Mouse (Mus musculus): Measurements from ENCODE around the gene Rtkn. TPM values are rescaled to one million over a fixed set of nuclear protein-coding genes. Genes with fewer than 3 reads are reported as not detected.

Gene Rtkn
- 23.6 and 26.4 TPM in 2 replicates for polyA plus RNA-seq (2015; fragmentation: Nextera tagmentation; extraction: Ambion mirVana)

- Histone ChIP-seq H3K9ac (peak within 1 kb of the TSS; percentile 76), H3K4me1 (replicated peaks) (peaks cover 37% of the 10 kb centered on the region), H3K4me3 (replicated peaks) (peak within 1 kb of the TSS; percentile 52), H3K9me3 (no peaks in the 10 kb centered on the region), H3K36me3 (no peaks in the 10 kb centered on the region), H3K4me2 (replicated peaks) (peak within 1 kb of the TSS; percentile 75), H3K27me3 (replicated peaks) (no peaks in the 10 kb centered on the region), H3K27ac (peak within 1 kb of the TSS; percentile 99)
- WGBS: 59% methylated on average over 7 of the region's 7 CpGs
- ATAC-seq: no peak
Observed at GRCm38 (mm10) chr6:83134951-83135513, at the start of gene Rtkn. TSS of gene Rtkn (plus strand) at chr6:83135463.

DNA sequence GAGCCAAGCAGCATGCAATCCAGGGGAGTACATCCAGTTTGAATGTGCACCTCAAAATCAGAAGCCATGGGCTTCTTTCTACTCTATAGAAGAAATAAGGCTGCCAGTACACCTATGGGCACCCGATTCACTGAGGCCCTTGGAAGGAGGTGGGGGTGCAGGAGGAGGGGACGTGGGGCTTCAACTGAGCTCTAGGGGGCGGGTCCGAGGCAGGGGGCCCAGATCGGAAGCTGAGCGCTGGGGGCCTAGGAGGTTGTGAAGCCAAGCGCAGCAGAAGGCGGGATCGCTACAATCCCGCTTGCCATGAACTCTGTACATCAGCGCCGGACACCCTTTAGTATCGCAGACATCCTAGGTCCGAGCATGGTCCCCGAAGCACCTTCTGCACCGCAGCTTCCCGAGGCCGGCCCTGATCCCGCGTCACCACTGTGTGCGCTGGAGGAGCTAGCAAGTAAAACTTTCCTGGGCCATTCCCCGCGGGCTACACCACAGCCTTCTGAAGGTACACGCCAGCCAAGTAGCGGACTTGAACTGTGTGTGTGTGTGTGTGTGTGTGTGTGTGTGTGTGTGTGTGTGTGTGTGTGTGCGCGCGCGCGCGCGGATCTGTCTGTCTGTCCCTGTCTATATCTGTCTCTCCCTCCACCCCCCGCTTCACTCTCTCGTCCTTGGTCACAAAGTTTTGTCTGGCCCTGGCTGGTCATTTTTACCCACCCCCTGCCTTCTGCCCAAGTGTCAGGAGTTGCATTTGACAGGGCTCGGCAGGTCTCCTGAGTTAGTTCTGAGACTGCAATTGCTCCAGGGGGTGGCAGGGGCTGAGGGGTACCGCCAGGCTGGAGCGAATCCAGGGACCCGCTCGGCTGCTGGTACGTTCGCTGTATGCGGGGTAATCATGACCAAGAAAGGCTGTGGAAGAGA, 48.9 kb upstream of the Rtkn start, which contains the start of gene Lbx2:
Lbx2 (plus strand) TSS at position 247 of the 915 bp plus-strand sequence.
- Histone ChIP-seq H3K36me3 (no peaks in the 10 kb centered on the region), H3K4me3 (replicated peaks) (peak within 1 kb of the TSS; percentile 22), H3K4me2 (replicated peaks) (peak within 1 kb of the TSS; percentile 56), H3K4me1 (replicated peaks) (peaks cover 14% of the 10 kb centered on the region), H3K27me3 (replicated peaks) (peaks cover 69% of the 10 kb centered on the region), H3K9me3 (no peaks in the 10 kb centered on the region), H3K27ac (no peak within 1 kb of the TSS), H3K9ac (no peak within 1 kb of the TSS)
- WGBS: 5% methylated on average over 41 of the region's 42 CpGs
- no peak for ATAC-seq

DNA sequence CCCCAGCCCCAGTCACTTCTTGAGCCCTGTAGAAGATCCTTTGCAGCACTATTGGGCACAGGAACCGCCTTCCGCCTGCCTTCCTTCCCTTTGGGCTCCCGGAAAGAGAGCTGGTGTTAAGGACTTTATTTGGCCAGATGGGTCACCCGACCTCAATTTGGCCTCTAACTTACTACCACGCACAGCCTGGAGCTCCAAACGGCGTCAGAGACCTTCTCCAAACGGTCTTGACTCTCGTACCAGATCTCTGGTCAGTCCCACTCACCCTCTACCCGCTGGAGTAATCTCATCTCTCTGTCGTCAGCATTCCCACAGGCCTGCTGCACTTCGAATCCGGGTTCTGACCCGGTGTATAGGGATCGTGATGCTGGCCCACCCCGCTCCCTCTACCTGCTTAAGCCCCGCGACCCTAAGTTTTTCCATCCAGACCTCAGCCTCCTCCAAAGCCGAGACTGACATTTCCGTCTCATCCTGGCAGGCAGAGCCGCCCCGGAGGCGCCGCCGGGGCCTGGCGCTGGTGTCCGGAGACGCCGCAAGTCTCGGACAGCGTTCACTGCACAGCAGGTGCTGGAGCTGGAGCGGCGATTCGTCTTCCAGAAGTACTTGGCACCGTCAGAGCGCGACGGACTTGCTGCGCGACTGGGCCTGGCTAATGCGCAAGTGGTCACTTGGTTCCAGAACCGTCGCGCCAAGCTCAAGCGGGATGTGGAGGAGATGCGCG, 47.9 kb upstream of the Rtkn start:
- H3K4me1 ChIP-seq (replicated peaks): peaks cover 14% of the 10 kb centered on the region
- no peaks in the 10 kb centered on the region for H3K36me3 ChIP-seq
- peaks cover 69% of the 10 kb centered on the region for H3K27me3 ChIP-seq (replicated peaks)
- 4% methylated on average over 47 of the region's 47 CpGs for WGBS
- H3K4me3 ChIP-seq (replicated peaks): peak overlapping the region; percentile 22
- no peak overlapping the region for H3K9ac ChIP-seq
- no peak; the same call in 1 of the 2 replicates for ATAC-seq
- no peaks in the 10 kb centered on the region for H3K9me3 ChIP-seq
- peak overlapping the region; percentile 56 for H3K4me2 ChIP-seq (replicated peaks)
- no peak overlapping the region for H3K27ac ChIP-seq

DNA sequence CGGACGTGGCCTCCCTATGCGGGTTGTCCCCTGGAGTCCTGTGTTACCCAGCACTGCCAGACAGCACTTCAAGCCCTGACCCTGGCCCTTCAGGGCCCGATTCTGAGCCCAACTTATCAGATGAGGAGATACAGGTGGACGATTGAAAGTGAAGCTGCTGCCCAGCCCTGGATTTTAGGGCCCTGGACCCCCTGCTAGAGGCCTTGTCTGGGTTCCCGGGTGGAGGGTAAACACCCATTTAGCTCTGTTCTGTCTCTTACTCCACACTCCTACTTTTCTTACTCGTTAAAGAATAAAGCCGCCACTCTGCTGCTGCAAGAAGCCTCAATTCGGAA, 47.4 kb upstream of the Rtkn start:
- H3K9me3 ChIP-seq: no peaks in the 10 kb centered on the region
- WGBS: 17% methylated on average over 9 of the region's 9 CpGs
- H3K4me1 ChIP-seq (replicated peaks): peaks cover 14% of the 10 kb centered on the region
- H3K4me2 ChIP-seq (replicated peaks): peak overlapping the region; percentile 56
- no peak overlapping the region for H3K9ac ChIP-seq
- peaks cover 66% of the 10 kb centered on the region for H3K27me3 ChIP-seq (replicated peaks)
- H3K36me3 ChIP-seq: no peaks in the 10 kb centered on the region
- peak overlapping the region; percentile 22 for H3K4me3 ChIP-seq (replicated peaks)
- ATAC-seq: no peak; the same call in 1 of the 2 replicates
- no peak overlapping the region for H3K27ac ChIP-seq

DNA sequence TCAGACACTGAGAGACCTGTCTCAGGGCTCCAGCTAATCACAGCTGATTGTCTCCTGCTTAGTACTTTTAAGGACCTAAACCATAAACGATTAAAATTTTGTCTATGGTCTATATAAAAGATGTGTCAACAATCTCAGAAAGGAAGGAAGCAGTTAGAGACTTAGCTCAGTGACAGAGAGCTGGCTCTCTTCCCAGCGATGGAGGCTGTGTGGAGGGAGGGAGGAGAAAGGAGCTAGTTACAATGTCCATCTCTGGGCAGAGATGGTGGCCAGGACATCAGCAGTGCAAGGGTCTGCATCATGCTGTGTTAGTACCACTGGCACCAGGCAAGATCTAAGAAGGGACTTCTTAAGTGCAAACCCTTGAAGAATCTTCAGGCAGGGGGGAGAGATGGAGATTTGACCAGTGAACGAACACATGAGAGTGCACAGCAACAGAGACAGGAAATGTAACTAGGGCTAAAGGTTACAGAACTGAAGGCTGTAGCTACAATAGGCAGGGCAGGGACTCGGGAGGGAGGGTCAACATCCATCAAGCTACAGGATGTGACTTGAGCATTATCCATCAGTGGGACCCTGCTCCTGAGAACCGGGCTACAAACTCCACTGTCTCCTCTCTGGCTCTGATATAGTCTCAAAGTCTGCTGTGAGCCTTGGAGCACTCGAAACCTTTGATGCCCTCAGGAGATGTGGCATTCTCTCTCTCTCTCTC, 42.7 kb upstream of the Rtkn start:
- Histone ChIP-seq H3K4me2 (replicated peaks) (no peak overlapping the region), H3K9me3 (no peaks in the 10 kb centered on the region), H3K27me3 (replicated peaks) (peaks cover 24% of the 10 kb centered on the region), H3K36me3 (no peaks in the 10 kb centered on the region), H3K27ac (peak overlapping the region; percentile 44; the same call in 1 of the 2 replicates), H3K9ac (no peak overlapping the region), H3K4me3 (replicated peaks) (no peak overlapping the region), H3K4me1 (replicated peaks) (peaks cover 3% of the 10 kb centered on the region)
- no peak for ATAC-seq
- WGBS: 28% methylated on average over 6 of the region's 6 CpGs

- H3K4me2 ChIP-seq (replicated peaks): no peak overlapping the region
- no peak for ATAC-seq
- H3K9me3 ChIP-seq: no peaks in the 10 kb centered on the region
- H3K4me3 ChIP-seq (replicated peaks): no peak overlapping the region
- WGBS: 50% methylated on average over 6 of the region's 6 CpGs
- H3K4me1 ChIP-seq (replicated peaks): no peaks in the 10 kb centered on the region
- H3K36me3 ChIP-seq: no peaks in the 10 kb centered on the region
- no peak overlapping the region for H3K27ac ChIP-seq
- no peak overlapping the region for H3K9ac ChIP-seq
- H3K27me3 ChIP-seq (replicated peaks): 0 out of 2 replicates have a peak, but pooled peaks cover 2% of the 10 kb centered on the region
Observed at GRCm38 (mm10) chr6:83095968-83096367, 39.3 kb upstream of the Rtkn start.

DNA sequence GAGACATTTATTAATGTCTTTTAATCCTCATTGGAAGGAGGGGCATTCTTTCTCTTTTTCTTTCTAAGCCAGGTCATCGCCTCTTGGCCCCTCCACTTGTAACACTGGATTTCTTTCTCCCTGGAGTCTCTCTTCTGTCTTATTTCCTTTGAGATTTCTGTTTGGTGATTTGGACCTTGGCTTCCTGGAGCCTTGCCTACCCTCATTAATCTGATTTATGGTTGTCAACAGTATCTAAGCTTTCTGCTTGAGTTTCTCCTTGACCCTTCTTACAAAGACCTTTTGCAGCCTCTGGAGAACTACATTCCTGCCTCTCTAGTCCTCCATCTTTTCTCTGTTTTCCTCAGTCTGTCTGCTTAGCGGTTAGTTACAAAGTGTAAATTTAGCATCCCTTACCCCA, 36.9 kb upstream of the Rtkn start:
- no peaks in the 10 kb centered on the region for H3K9me3 ChIP-seq
- no peak overlapping the region for H3K4me2 ChIP-seq (replicated peaks)
- H3K27me3 ChIP-seq (replicated peaks): 0 out of 2 replicates have a peak, but pooled peaks cover 2% of the 10 kb centered on the region
- no peak overlapping the region for H3K9ac ChIP-seq
- no peaks in the 10 kb centered on the region for H3K36me3 ChIP-seq
- no peak overlapping the region for H3K4me3 ChIP-seq (replicated peaks)
- whole genome bisulfite sequencing: 49% methylated on average over 2 of the region's 2 CpGs
- no peak for ATAC-seq
- peaks cover 15% of the 10 kb centered on the region for H3K4me1 ChIP-seq (replicated peaks)
- no peak overlapping the region for H3K27ac ChIP-seq

DNA sequence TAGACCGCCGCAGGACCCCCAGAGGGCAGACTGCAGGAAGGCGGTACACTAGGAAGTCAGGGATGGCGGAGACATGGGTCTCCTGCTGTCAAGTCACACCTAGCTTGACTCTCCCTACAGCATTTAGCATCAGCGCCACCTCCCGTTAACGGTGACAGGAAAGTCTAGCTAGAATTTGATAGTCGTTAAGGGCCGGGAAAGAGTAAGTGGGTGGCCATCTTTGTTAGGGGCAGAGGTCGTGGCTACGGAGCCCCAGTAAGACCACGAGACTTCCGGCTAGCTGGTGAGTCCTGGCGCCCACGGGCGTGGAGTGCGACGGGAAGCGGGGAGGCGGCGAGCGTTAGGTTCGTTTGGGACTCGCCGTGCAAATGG, 34.0 kb upstream of the Rtkn start, which contains the start of the genes Ccdc142 and Gm42688:
Ccdc142 (plus strand) TSS at position 286 of the 372 bp plus-strand sequence.
Gm42688 (plus strand) TSS at position 302 of the 372 bp plus-strand sequence.
- H3K4me3 ChIP-seq (replicated peaks): peak within 1 kb of the TSS; percentile 72
- no peaks in the 10 kb centered on the region for H3K27me3 ChIP-seq (replicated peaks)
- WGBS: under 1% methylated on average over 25 of the region's 25 CpGs
- peak within 1 kb of the TSS; percentile 88 for H3K9ac ChIP-seq
- H3K27ac ChIP-seq: peak within 1 kb of the TSS; percentile 86
- H3K4me2 ChIP-seq (replicated peaks): peak within 1 kb of the TSS; percentile 100
- peaks cover 16% of the 10 kb centered on the region for H3K4me1 ChIP-seq (replicated peaks)
- H3K36me3 ChIP-seq: no peaks in the 10 kb centered on the region
- H3K9me3 ChIP-seq: no peaks in the 10 kb centered on the region
- peak; percentile 89 for ATAC-seq

GRCm38 (mm10) chr6:83101688-83102556, 33.3 kb upstream of the Rtkn start:
- WGBS: under 1% methylated on average over 74 of the region's 74 CpGs
- ATAC-seq: peak; percentile 89
- H3K36me3 ChIP-seq: no peaks in the 10 kb centered on the region
- peak overlapping the region; percentile 86 for H3K27ac ChIP-seq
- no peaks in the 10 kb centered on the region for H3K27me3 ChIP-seq (replicated peaks)
- no peaks in the 10 kb centered on the region for H3K9me3 ChIP-seq
- peak overlapping the region; percentile 72 for H3K4me3 ChIP-seq (replicated peaks)
- peak overlapping the region; percentile 88 for H3K9ac ChIP-seq
- H3K4me1 ChIP-seq (replicated peaks): peaks cover 16% of the 10 kb centered on the region
- peak overlapping the region; percentile 100 for H3K4me2 ChIP-seq (replicated peaks)

DNA sequence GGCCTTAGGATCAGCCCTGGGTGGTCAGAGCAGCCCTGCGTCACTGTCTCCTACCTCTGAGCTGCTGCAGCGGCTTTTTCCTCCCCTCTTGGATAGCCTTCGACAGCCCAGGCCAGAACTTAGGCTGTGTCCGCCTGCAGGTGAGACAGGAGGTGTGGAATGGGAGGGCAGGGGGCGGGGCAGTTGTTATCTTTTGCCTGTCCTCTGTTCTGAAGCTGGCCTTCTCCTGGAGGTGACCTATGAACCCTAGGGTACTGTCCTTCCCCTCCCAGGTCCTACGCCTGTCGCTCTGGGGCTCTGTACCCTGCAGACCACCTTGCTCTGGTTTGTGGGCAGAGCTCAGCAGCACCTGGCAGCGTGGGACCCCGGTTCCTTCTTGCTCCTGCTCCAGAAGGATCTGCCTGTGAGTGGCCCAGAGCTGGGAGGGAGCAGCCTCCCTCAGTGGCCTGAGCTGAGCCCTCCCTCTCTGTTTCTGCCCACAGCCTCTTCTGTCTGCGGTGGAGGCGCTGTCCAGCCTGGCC, 32.1 kb upstream of the Rtkn start:
- peak; percentile 16; the same call in 1 of the 2 replicates for ATAC-seq
- no peaks in the 10 kb centered on the region for H3K9me3 ChIP-seq
- peak overlapping the region; percentile 72; the same call in 1 of the 2 replicates for H3K4me3 ChIP-seq (replicated peaks)
- no peak overlapping the region for H3K9ac ChIP-seq
- WGBS: 42% methylated on average over 11 of the region's 11 CpGs
- no peaks in the 10 kb centered on the region for H3K27me3 ChIP-seq (replicated peaks)
- H3K27ac ChIP-seq: peak overlapping the region; percentile 51; the same call in 1 of the 2 replicates
- H3K4me2 ChIP-seq (replicated peaks): peak overlapping the region; percentile 100
- no peaks in the 10 kb centered on the region for H3K36me3 ChIP-seq
- peaks cover 23% of the 10 kb centered on the region for H3K4me1 ChIP-seq (replicated peaks)

DNA sequence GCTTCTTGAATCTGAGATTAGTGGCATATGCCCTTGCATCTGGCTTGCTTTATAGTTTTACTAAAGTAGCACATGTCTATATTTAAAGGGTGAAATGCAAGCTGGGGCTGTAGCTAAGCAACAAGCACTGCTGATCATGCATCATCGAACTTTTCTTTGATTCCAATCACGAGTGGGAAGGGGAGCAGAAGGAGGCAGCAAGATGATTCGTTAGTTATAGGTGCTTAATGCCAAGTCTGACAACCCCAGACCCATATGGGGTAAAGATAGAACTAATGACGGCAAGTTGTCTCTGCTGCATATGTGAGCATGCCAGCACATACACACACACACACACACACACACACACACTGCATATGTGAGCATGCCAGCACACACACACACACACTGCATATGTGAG, 31.1 kb upstream of the Rtkn start:
- Histone ChIP-seq H3K36me3 (no peaks in the 10 kb centered on the region), H3K4me2 (replicated peaks) (no peak overlapping the region), H3K9me3 (no peaks in the 10 kb centered on the region), H3K27ac (no peak overlapping the region), H3K4me3 (replicated peaks) (no peak overlapping the region), H3K4me1 (replicated peaks) (peaks cover 24% of the 10 kb centered on the region), H3K27me3 (replicated peaks) (no peaks in the 10 kb centered on the region), H3K9ac (no peak overlapping the region)
- WGBS: 81% methylated on average over 4 of the region's 4 CpGs
- no peak for ATAC-seq

Measured in intestine, embryonic 15.5 days (tissue).